Mouse (Mus musculus) embryonic facial prominence, embryonic 10.5 days (tissue): ENCODE data around the gene Gm6367. TPM values are rescaled to one million over a fixed set of nuclear protein-coding genes. Genes with fewer than 3 reads are reported as not detected.
"Not testable (repeated sequence)": the region's sequence is repeated elsewhere in the genome, so short reads cannot be mapped to it uniquely, and the experiment has no call there.

Source experiments
- DNase-seq: peaks from one replicate; pipeline ENCODE4 v3.0.0-alpha.2; 2017; ENCODE audit warnings: low spot score
- H3K27ac ChIP-seq: fragments of 300-500 bp; sonication (generic); replicated peaks from 2 replicates; pipeline ENCODE4 v1.5.1; 2016; ENCODE audit warnings: mild to moderate bottlenecking
- H3K27me3 ChIP-seq: fragments of 300-500 bp; sonication (generic); replicated peaks from 2 replicates; pipeline ENCODE4 v1.6.1; 2016; ENCODE audit warnings: low read depth, mild to moderate bottlenecking; ENCODE audit not compliant: poor library complexity, severe bottlenecking
- H3K36me3 ChIP-seq: fragments of 300-500 bp; sonication (generic); replicated peaks from 2 replicates; pipeline ENCODE4 v1.6.1; 2016; ENCODE audit warnings: mild to moderate bottlenecking, moderate library complexity
- H3K4me1 ChIP-seq: fragments of 300-500 bp; sonication (generic); 2 replicates; pipeline ENCODE4 v1.6.1; 2016
- H3K4me3 ChIP-seq: fragments of 300-500 bp; sonication (generic); 2 replicates; pipeline ENCODE4 v1.5.1; 2016; ENCODE audit warnings: mild to moderate bottlenecking, moderate library complexity
- H3K9me3 ChIP-seq: fragments of 300-500 bp; sonication (generic); 2 replicates; pipeline ENCODE4 v1.6.1; 2016; ENCODE audit warnings: mild to moderate bottlenecking
- WGBS: fragments of 180-500 bp; shearing (Covaris S2); methylation state at CpG from one replicate; pipeline ENCODE4 v1.1.7; 2016; 5-methylcytosine and 5-hydroxymethylcytosine counted together
- polyA plus RNA-seq: library from polyadenylated mRNA; unstranded; fragments of >200 nt; fragmentation: Nextera tagmentation; extraction: Ambion mirVana; gene quantifications from 2 replicates; pipeline ENCODE4 v1.2.1, GENCODE M21; 2016

The Gm6367 gene
- polyA plus RNA-seq = not detected in 2 replicates

DNA sequence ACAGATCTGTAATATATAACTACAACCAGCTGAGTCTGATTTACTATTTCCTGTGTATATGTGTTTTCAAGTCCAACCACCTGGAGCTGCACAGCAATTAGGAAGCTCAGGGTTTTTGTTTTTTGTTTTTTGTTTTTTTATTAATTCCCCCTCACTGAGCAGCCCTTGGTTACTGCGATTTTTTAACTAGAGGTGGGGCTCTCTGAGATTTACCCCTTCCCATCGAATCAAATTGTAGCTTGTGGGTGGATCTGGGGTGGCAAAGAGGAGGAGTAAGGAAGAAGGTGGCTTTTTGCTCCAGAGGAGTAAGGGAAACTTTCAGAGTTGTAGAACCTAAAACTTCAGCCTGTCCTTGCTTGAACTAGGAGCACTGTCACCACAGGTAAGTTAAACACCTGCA lies at the start of gene Gm6367:
Gene Gm6367 (plus strand): TSS at position 301 of the 400 bp plus-strand sequence.
- H3K9me3 ChIP-seq, H3K36me3 ChIP-seq, H3K4me1 ChIP-seq, DNase-seq, H3K4me3 ChIP-seq, H3K27me3 ChIP-seq, H3K27ac ChIP-seq: not testable (repeated sequence)
- no CpG with 5 or more reads among the region's 2 CpGs for WGBS

Other genes starting within 250 kb of the Gm6367 start
- gene Gm3183, start 123.2 kb upstream of the Gm6367 start, polyA plus RNA-seq = not detected in 2 replicates
- gene Gm7942, start 118.3 kb downstream of the Gm6367 start, polyA plus RNA-seq = not detected in 2 replicates
- not detected in 2 replicates for gene Gm16513, start 194.0 kb downstream of the Gm6367 start, polyA plus RNA-seq